Mouse (Mus musculus) bone marrow macrophage, adult 2 months (primary cell): ENCODE results near the gene Slit1.

Experiments
- CTCF ChIP-seq: IDR thresholded peaks from 2 replicates; pipeline ENCODE4 v1.5.1; 2012; ENCODE audit warnings: low read depth, mild to moderate bottlenecking, low read length, moderate library complexity
- POLR2A ChIP-seq: IDR thresholded peaks from 2 replicates; pipeline ENCODE4 v1.6.1; 2012; ENCODE audit warnings: mild to moderate bottlenecking, low read depth, low read length, borderline replicate concordance

- TF ChIP-seq POLR2A (no peak), CTCF (no peak)
Observed at GRCm38 (mm10) chr19:41586752-41587151, 156.7 kb downstream of the Slit1 start.
